Mouse (Mus musculus) embryonic facial prominence, embryonic 13.5 days (tissue): ENCODE results near the gene Qsox1. TPM values are rescaled to one million over a fixed set of nuclear protein-coding genes. Genes with fewer than 3 reads are reported as not detected.

ENCODE experiments used
- ATAC-seq: fragments of 200-750 bp; cut with Nextera tagmentation; 2 replicates; pipeline ENCODE4 v1.8.0; 2017; ENCODE audit warnings: low read depth; ENCODE audit not compliant: insufficient number of reproducible peaks, insufficient read depth, low FRiP score, low TSS enrichment
- H3K27ac ChIP-seq: fragments of 300-500 bp; sonication (generic); 2 replicates; pipeline ENCODE4 v1.5.1; 2015; ENCODE audit warnings: moderate library complexity, mild to moderate bottlenecking, inconsistent platforms
- H3K27me3 ChIP-seq: fragments of 300-500 bp; sonication (generic); 2 replicates; pipeline ENCODE4 v1.6.1; 2015; ENCODE audit warnings: mild to moderate bottlenecking, inconsistent platforms
- H3K36me3 ChIP-seq: fragments of 300-500 bp; sonication (generic); 2 replicates; pipeline ENCODE4 v1.6.1; 2015; ENCODE audit warnings: mild to moderate bottlenecking, inconsistent platforms
- H3K4me1 ChIP-seq: fragments of 300-500 bp; sonication (generic); 2 replicates; pipeline ENCODE4 v1.6.1; 2015; ENCODE audit warnings: inconsistent platforms
- H3K4me2 ChIP-seq: fragments of 300-500 bp; sonication (generic); 2 replicates; pipeline ENCODE4 v1.6.1; 2015; ENCODE audit warnings: moderate library complexity, mild to moderate bottlenecking, inconsistent platforms
- H3K4me3 ChIP-seq: fragments of 300-500 bp; sonication (generic); 2 replicates; pipeline ENCODE4 v1.5.1; 2015; ENCODE audit warnings: mild to moderate bottlenecking, inconsistent platforms
- H3K9ac ChIP-seq: fragments of 300-500 bp; sonication (generic); 2 replicates; pipeline ENCODE4 v1.6.1; 2015; ENCODE audit warnings: mild to moderate bottlenecking, inconsistent platforms
- H3K9me3 ChIP-seq: fragments of 300-500 bp; sonication (generic); 2 replicates; pipeline ENCODE4 v1.6.1; 2016; ENCODE audit warnings: inconsistent platforms
- WGBS: fragments of 180-500 bp; shearing (Covaris S2); methylation state at CpG from one replicate; pipeline ENCODE4 v1.1.7; 2015; ENCODE audit warnings: mixed read lengths; 5-methylcytosine and 5-hydroxymethylcytosine counted together
- polyA plus RNA-seq: library from polyadenylated mRNA; unstranded; fragments of >200 nt; fragmentation: Nextera tagmentation; extraction: Ambion mirVana; gene quantifications from 2 replicates; pipeline ENCODE4 v1.2.1, GENCODE M21; 2015

Gene Qsox1
- polyA plus RNA-seq, 1 experiment from 2014 or later = 26.6 TPM

DNA sequence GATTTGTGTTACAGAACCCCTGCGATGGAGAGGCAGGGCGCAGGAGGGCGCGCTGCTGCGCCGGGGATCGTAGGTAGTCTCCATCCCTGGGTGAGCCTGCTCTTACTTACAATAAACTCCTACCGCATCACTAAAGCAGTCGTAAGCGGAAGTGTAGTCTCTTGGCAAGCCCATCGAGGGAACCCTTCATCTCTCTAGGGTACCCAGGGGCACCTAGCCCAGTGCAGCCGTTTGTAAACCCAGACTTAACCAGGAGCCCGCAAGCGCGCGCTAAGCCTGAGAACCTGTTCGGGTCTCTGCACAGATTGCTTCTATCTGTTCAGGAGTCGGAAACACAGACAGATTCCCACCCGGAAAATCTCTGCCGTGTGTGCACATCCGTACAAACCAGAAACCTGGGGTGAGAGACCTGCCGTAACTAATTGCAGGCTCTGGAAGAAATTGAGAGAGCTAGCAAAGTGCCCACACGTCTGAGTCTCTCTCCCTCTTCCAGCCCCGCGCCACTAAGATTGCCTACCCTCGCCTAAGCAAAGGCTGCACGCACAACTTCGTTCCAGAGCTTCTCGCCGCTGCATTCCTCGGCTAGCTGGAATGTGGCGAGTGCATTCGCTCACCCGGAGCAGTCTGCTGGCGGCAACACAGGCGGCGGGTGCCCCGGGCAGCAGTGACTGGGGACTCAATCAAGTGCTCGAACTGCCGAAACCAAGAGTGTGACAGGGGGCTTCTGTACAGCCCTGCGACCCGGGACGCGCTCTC lies 71.9 kb downstream of the Qsox1 start:
- peaks cover 29% of the 10 kb centered on the region for H3K4me1 ChIP-seq
- H3K36me3 ChIP-seq = no peaks in the 10 kb centered on the region
- WGBS = under 1% methylated on average over 44 of the region's 44 CpGs
- ATAC-seq = no peak
- peaks cover 93% of the 10 kb centered on the region for H3K27me3 ChIP-seq
- no peaks in the 10 kb centered on the region for H3K9me3 ChIP-seq
- 0 out of 2 replicates have a peak overlapping the region, but pooled peaks have one; percentile 11 for H3K9ac ChIP-seq
- H3K27ac ChIP-seq = no peak overlapping the region
- peak overlapping the region; percentile 49 for H3K4me3 ChIP-seq
- H3K4me2 ChIP-seq = peak overlapping the region; percentile 76

DNA sequence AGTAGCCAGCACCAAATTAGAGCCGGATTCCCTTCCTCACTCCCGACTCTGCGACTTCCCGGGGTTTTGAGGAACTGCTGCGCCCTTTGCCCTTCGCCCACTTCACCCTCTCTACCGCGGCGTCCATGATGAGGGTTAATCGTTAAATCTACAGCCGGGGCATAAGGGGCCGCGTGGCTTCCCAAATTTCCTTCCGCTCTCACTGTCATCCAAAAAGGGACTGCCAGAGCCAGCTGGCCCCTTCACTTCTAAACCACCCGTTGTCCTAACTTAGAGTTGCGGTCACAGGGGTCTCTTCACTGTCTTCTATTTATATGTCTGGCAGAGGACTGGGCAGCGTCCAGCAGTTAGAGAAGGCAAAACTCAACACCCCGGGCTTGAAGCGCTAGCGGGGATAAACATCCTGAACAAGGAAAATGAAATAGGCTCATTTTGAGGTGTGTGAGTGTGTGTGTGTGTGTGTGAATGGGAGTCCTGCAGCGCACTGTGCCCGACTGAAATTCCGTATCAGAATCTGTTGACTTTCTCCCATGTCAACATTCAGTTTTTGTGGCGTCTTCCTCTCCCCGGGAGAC lies 74.8 kb downstream of the Qsox1 start:
- Histone ChIP-seq H3K4me1 (peaks cover 27% of the 10 kb centered on the region), H3K9ac (no peak overlapping the region), H3K9me3 (no peaks in the 10 kb centered on the region), H3K36me3 (no peaks in the 10 kb centered on the region), H3K4me2 (no peak overlapping the region), H3K27ac (no peak overlapping the region), H3K27me3 (peaks cover 99% of the 10 kb centered on the region), H3K4me3 (no peak overlapping the region)
- under 1% methylated on average over 25 of the region's 25 CpGs for WGBS
- ATAC-seq = no peak

DNA sequence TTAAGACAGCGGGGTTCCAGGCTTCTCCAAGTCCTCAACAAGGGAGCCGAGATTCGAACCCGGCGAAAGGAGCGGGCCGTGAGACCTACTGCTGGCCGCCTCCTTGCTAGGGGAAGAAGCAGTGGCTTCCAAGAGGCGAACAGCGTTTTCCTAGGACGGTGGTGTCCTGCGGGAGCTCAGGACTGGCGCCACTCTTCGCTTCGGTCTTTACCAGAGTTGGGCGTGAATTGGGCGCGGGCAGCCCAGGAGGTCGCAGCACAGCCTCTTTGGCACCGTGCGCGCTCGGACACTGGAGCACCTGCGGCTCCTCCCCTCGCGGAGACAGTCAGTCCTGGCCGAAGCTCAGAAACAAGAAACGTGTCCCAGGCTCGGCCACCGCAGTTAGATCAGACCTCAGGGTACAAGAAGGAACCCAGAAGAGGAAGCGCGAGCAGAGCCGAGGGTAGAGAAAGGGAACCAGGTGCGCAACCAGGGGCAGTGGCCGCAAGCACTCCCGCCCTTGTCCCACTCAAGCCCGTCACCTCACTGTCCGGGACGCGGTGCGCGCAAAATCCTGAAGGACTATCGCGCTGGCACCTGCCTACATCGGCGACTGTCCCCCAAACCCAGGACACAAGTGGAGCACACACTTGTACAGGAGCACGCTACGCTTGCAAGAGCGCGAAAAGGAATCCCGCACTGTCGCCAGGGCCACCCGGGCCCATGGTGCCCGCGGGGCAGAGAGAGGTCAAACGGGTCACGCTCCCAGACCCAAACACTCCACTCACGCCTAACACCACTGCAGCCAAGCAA lies 75.5 kb downstream of the Qsox1 start:
- Histone ChIP-seq H3K4me3 (no peak overlapping the region), H3K4me1 (peaks cover 20% of the 10 kb centered on the region), H3K9me3 (no peaks in the 10 kb centered on the region), H3K27me3 (peaks cover 99% of the 10 kb centered on the region), H3K9ac (no peak overlapping the region), H3K36me3 (no peaks in the 10 kb centered on the region), H3K27ac (no peak overlapping the region), H3K4me2 (no peak overlapping the region)
- no peak for ATAC-seq
- WGBS = under 1% methylated on average over 58 of the region's 58 CpGs

DNA sequence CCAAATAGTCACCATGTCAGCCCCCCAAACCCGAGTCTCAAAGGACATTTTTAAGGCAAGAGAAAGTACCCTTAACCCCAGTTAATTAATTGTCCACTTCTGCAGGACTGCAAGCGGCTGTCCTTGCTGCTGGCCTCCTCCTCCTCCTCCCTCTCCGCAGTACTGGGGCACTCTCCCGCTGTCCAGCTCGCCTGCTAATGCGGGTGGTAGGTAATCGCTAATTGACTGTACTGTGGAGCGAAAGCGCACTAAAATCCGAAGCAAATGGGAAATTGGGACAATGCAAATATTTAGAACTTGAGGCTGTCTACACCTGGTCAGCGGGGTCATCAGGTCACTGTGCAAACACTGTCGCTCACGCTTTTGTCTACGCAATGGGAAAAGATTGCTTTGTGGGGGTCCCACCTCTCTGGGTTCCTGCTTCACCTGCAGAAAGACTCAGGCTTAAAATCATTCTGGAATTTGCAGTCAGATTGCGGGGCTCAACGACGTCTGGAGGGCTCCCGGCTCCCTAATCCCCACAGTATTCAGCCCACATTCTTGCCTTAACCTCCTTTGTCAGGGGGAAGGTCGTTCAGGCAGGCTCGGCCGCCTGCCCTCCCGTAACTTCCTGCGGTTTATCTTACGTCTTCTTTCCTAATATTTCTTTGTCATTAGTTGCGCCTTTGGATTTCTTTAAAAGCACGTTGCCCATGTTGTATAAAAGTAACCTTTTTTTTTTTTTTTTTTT lies 76.4 kb downstream of the Qsox1 start:
- Histone ChIP-seq H3K4me2 (no peak overlapping the region), H3K27ac (no peak overlapping the region), H3K9me3 (no peaks in the 10 kb centered on the region), H3K27me3 (peaks cover 99% of the 10 kb centered on the region), H3K4me1 (peaks cover 11% of the 10 kb centered on the region), H3K36me3 (no peaks in the 10 kb centered on the region), H3K9ac (no peak overlapping the region), H3K4me3 (no peak overlapping the region)
- under 1% methylated on average over 26 of the region's 26 CpGs for WGBS
- ATAC-seq = no peak

DNA sequence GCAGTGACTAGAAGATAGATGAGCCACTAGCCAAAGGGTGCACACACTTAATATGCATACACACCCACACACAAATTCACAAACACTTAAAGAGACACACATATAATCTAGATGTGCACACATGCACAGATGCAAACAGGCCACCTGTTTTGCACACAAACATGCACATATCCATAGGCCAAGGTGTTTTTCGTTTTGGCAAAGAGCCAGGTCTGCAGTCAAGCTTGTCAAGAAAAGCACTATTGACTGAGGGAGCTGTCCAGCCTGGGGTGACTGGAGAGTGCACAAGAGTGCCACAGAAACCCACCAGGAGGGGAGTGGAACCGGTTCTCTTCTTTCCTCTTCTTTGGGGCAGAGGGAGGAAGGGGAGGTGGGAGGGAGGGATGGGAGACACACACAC lies 81.5 kb downstream of the Qsox1 start:
- H3K9ac ChIP-seq = no peak overlapping the region
- peaks cover 97% of the 10 kb centered on the region for H3K27me3 ChIP-seq
- H3K36me3 ChIP-seq = no peaks in the 10 kb centered on the region
- H3K4me2 ChIP-seq = no peak overlapping the region
- H3K4me1 ChIP-seq = no peaks in the 10 kb centered on the region
- ATAC-seq = no peak
- H3K27ac ChIP-seq = no peak overlapping the region
- H3K9me3 ChIP-seq = no peaks in the 10 kb centered on the region
- H3K4me3 ChIP-seq = no peak overlapping the region
- WGBS = 0% methylated on average over 2 of the region's 2 CpGs

DNA sequence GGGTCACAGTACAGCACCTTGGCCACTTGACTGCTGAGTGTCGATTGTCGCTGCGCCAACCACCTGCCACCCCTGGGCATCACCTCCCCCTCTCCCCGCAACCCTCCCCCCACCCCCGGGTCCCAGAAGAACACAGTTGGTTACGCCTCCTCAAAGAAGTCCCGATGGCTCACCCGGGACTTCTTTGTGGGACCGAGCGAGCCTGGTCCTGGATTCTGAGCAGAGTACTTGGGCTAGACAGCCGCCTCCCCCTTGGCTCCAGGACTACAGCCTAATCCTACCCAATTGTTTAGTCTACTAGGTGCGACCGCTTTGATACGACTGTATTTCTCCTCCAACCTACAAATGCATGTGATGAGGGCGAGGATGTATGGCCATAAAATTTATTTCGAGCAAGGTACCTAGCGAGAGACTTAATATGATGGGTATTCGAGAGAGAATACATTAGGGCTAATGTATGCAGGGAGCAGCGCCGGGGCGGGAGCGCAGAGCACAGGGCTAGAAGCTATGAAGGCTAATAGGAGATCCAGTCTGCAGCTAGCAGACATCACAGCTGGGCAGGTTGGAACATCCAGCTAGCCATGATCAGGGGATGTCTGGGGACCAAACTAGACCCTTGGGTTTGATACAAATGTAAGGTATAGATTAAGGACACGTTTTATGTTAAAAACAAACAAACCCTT lies 83.4 kb downstream of the Qsox1 start:
- Histone ChIP-seq H3K9me3 (no peaks in the 10 kb centered on the region), H3K27me3 (peaks cover 96% of the 10 kb centered on the region), H3K9ac (no peak overlapping the region), H3K4me2 (no peak overlapping the region), H3K4me1 (no peaks in the 10 kb centered on the region), H3K4me3 (no peak overlapping the region), H3K36me3 (no peaks in the 10 kb centered on the region), H3K27ac (no peak overlapping the region)
- no peak for ATAC-seq
- 2% methylated on average over 23 of the region's 23 CpGs for WGBS

DNA sequence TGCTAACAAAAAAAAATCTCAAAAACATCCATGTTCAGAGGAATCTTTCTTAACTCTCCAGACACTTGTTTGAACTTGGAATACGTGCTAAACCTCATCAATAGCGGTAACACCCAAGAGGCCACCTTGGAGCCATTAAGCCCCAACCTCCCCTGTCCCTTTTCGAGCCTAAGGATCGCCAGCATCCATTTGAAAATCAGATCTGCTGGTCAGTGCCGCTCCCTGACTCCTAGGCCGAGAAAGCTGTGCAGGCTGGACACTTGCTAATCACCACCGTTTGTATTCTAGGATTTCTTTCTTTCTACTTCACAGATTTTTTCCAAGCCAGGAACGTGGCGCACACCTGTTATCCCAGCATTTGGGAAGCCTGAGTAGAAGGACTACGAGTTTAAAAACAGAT lies 84.9 kb downstream of the Qsox1 start:
- no peaks in the 10 kb centered on the region for H3K36me3 ChIP-seq
- no peaks in the 10 kb centered on the region for H3K4me1 ChIP-seq
- WGBS = 21% methylated on average over 10 of the region's 10 CpGs
- H3K9me3 ChIP-seq = no peaks in the 10 kb centered on the region
- H3K4me2 ChIP-seq = no peak overlapping the region
- peaks cover 96% of the 10 kb centered on the region for H3K27me3 ChIP-seq
- no peak overlapping the region for H3K9ac ChIP-seq
- H3K4me3 ChIP-seq = no peak overlapping the region
- ATAC-seq = no peak
- H3K27ac ChIP-seq = no peak overlapping the region

Other genes starting within 250 kb of the Qsox1 start
- not detected in 2 replicates for gene Lhx4, start 61.2 kb downstream of the Qsox1 start, polyA plus RNA-seq
- gene Cep350, start 160.4 kb upstream of the Qsox1 start, polyA plus RNA-seq = 12.9 and 13.6 TPM in 2 replicates
- gene Tor1aip2, start 222.5 kb upstream of the Qsox1 start, polyA plus RNA-seq = 114 and 117 TPM in 2 replicates
- 43.8 and 48.7 TPM in 2 replicates for gene Tor1aip1, start 223.6 kb upstream of the Qsox1 start, polyA plus RNA-seq